In the genomic region with DNA sequence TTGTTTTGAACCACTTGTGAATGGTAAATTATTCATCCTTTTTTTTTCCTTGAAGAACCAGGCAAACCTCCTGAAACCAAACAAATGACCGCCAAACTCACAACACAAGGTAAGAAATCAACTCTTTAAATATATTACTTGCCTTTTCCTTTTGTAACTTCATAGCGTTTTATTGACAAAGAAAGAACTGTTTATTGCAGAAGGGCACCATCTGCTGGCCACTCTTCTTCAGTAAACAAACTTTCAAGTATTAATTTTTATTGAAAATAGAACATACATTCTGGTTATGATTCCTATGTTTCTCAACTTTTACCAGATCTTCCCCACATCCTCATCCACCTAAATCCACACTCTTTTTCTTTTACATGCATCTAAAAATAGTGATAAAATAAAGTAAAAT, we compare ENCODE assay signal across 8 mouse cellular contexts.
A peak's percentile ranks its signal among the peaks of the same experiment; 100 is the strongest.
DNase-seq lines count a peak whose midpoint lies in the region.

No protein-coding gene starts in this region.

- DNase-seq in cerebellum, postnatal 10 days: peak; percentile 52 to 61
- DNase-seq in cerebellum, adult 9-11 months: no peak
- peak; percentile 5 to 54 for DNase-seq in left cerebral cortex, postnatal 14 days (ENCODE audit: low spot score in 2 of 2)
- no peak for DNase-seq in left cerebral cortex, adult 11 months (ENCODE audit: low spot score)
- DNase-seq in ZHBTc4 (ENCODE audit: low read depth, low spot score): peak; percentile 3
- DNase-seq in layer of hippocampus, postnatal 10 days (ENCODE audit: low spot score in 2 of 2): peak; percentile 24 to 53
- no peak for DNase-seq in thymus, postnatal 36 days
- no peak for DNase-seq in B cell, adult 2 months

- intact Hi-C loops in left cerebral cortex, postnatal 14 days (cut with DNase I): no loop called here

Comparison
In these comparisons a context has a peak if more than half of its experiments do, and no peak if none do; other contexts are left out.
1. DNase-seq: peak in cerebellum, postnatal 10 days (2 of 2), left cerebral cortex, postnatal 14 days (2 of 2), ZHBTc4 (single experiment) and layer of hippocampus, postnatal 10 days (2 of 2); none in cerebellum, adult 9-11 months (single experiment), left cerebral cortex, adult 11 months (single experiment), thymus, postnatal 36 days (0 of 2) and B cell, adult 2 months (0 of 2).